Mouse (Mus musculus) embryo, embryonic 11 days (tissue): ENCODE measurements around the gene Kdm4b.

Experiments used
- DNase-seq: peaks from one replicate; pipeline ENCODE4 v3.0.0-alpha.2; 2015

Gene Kdm4b

DNA sequence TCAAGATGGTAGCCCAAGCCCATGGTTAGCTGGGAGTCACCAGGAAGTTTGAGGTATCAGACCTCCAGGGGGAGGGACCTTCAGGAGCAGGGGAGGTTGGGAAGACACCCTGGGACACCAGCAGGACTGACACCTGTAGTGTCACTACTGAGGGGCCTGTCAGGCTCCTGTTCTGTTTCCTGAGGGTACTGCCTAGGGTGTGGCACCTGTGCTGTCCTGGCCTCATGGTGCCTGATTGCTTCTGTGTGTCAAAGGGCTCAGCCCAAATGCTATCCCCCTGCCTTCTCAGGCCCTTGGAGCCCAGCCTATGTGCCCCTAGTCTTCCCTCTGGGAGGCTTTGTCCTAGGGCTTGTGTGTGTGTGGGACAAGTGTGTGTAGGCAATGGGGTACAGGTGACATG lies 22.7 kb downstream of the Kdm4b start:
- no peak for DNase-seq

DNA sequence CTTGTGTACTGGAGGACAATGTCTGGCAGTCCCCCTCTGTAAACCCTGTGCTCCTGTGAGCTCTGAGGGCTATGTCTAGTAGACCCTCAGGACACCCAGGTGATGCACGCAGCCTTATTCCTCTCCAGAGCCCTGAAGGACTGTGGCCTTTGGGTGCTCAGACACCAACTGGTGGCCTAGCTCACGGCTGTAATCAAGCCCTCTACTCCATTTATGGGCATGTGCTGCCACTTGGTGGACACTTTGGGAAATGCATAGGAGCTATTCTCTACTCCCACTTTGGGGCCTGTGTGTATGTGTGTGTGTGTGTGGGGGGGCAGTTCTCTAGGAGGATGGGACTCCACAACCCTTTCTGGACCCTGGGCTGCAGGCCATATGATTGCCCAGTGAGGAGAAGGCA lies 24.8 kb downstream of the Kdm4b start:
- DNase-seq: peak; percentile 77

- peak; percentile 81 for DNase-seq
Measured at GRCm38 (mm10) chr17:56356921-56357885, 31.3 kb downstream of the Kdm4b start.

- no peak for DNase-seq
Measured at GRCm38 (mm10) chr17:56359183-56359725, 33.4 kb downstream of the Kdm4b start.

DNA sequence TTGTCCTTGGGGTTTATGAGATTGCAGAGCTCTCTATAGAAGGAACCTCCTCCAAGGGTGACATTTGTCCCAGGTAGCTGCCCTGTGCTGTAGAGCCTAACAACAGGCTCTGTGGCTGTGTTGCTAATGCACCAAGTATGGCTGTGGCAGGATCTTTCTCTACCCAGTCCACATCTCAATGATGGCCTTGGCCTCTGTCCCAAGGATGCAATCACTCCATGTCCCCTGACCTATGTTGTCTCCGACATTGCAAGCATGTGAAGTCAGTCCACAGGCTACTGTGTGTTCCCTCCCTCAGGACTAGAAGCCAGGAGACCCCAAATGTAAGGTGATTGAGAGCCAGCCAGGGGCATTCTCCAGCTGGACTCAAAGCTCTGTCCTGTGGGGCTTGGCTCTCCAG lies 34.0 kb downstream of the Kdm4b start:
- no peak for DNase-seq

DNA sequence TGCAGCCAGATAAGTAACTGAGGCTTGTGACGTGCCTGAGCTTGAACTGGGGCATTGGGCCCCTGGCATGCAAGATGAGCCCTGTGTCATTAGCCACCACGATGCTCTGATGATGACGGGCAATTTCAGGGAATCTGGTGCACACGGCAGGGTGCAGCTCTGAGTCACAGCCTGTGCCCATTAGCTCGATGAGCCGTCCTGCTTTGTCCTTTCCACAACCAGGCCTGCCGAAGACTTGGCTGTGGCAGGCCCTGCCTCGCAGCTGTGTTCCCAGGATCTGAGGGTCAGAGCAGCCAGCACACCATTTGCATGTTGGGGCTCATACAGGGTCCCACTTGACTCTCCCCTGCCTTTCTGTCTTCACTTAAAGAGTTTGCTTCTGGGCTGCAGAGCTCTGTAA lies 34.6 kb downstream of the Kdm4b start:
- no peak for DNase-seq

DNA sequence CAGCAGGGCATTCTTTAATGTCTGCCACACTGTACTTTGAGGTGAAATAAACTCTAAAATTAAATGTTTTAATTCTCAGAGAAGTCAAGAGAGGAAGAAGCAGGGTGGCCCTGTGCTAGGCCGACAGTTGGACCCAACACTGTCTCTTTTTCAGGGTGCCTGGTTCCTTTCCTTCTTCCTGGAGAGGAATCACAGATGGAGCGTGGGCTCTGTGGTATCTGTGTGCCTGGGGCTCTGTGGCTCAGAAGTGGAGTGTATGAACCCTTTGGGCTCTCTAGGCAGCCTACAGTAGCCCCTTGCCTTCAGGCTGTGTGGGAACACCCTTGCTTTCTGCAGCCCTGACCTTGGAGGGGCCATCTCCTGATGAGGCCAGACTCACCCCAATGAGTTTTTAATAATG lies 35.7 kb downstream of the Kdm4b start:
- no peak for DNase-seq

DNA sequence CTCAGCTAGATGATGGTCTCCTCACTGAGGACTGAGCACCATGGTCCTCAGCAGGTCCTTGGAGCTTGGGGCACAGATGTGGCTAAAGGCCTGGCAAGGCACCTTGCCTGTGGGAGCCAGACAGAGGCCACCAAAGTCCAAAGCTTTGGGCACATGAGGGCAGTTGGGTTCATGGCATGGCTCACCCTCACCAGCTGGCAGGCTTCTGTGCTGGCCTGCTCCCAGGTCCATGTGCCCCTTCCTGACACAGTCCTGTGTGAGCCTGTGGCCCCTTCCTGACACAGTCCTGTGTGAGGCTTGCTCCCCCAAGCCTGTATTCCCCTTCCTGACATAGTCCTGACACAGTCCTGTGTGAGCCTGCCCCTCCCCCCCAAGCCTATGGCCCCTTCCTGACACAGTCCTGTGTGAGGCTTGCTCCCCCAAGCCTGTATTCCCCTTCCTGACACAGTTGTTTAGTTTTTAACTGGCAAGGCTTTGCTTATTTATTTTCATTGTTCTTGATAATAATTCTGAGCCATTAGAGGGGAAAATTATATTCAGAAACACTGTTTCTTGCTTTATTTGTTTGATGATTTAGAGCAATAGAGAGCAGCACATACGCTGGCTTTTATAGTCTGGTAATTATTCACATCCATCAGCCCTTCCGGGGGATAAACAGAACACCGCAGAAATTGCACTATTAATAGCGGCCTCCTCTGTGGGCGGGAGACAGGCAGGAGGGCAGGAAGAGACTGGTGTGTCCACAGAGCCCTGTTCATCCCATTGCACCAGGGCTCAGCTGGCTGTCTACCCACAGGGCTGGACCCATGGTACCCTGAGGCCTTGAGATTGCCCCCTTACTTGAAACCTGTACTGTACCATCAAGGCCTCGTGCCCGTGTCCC lies 40.2 kb downstream of the Kdm4b start:
- no peak for DNase-seq

GRCm38 (mm10) chr17:56368291-56368790 lies 42.5 kb downstream of the Kdm4b start:
- DNase-seq: no peak

- DNase-seq: no peak
Measured at GRCm38 (mm10) chr17:56370090-56370489, 44.2 kb downstream of the Kdm4b start.

DNA sequence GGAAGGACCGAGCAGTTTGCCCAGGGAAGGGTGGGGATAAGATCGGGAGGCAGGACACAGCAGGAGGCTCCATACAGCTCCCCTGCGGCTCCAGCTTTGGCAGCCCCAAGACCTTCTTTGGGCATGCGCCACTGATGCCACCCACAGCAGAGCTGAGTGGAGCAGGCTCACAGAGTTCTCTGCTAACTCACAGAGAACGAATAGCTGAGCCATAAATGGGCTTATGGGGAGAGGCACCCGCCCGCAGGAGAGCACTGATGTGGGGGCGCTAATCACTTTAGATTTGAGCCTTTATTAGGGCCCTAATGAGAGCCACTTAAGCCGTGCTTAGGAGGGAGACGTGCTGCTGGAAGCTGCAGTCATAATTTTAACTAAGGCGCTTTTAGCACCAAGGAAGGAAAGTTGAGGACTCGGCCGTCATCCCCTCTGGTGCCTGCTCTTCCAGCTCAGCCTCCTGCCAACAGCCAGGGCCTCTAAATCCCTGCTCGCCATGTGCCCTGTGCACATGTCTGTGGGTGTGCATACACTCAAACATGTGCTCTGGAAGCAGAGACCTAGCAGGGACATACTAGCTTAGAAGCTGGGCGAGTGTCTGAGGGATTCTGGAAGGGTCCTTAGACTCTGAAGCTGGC lies 45.3 kb downstream of the Kdm4b start:
- no peak for DNase-seq

- no peak for DNase-seq
Measured at GRCm38 (mm10) chr17:56372109-56372508, 46.2 kb downstream of the Kdm4b start.

- no peak for DNase-seq
Measured at GRCm38 (mm10) chr17:56373136-56374034, 47.5 kb downstream of the Kdm4b start.

GRCm38 (mm10) chr17:56374851-56375250 lies 49.0 kb downstream of the Kdm4b start:
- no peak for DNase-seq

DNA sequence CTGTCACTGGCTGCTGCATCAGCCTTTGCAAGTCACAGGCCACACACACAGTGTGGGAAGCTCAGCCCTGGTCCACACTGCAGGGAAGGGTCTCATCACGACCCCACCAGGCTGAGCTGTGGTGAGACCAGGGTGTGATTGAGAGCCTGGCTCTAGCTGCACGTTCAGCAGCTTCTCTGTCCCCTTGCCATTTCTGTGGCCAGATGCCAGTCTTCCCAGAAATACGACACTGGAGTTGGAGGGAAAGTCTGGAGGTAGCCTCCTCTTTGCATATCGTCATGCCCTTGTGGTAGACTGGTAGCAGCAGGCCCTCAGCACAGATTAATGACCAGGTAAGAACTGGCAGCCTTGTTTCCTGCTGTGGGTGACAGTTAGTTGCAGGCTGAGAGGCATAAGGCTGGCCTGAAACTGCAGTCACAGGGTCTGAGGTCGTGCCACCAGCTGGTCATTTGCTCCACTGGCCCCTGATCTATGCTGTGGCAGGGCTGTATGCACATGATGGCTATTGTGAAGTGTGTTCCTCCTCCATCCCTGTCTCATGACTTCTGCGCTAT lies 53.5 kb downstream of the Kdm4b start:
- no peak for DNase-seq

- no peak for DNase-seq
Measured at GRCm38 (mm10) chr17:56380286-56380685, 54.4 kb downstream of the Kdm4b start.

DNA sequence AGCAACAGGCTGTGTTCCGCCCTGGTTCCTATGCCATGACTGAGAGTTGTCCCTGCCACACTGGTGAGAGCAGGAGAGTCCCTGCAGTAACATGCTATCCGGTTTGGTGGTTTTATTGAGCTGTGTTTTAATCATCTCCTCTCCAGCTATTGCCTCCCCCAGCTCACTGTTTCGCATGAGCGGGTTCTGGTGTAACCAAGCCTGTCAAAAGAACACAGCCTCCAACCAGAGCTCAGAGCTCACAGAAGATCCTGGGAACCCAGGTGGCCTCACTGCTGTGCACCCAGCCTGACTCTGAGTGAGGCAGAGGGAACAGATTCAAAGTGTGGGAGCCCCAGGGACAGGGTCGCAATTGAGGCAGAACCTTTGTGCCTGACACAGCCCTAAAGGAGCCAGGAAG lies 55.3 kb downstream of the Kdm4b start:
- no peak for DNase-seq

GRCm38 (mm10) chr17:56382997-56383396 lies 57.1 kb downstream of the Kdm4b start:
- DNase-seq: no peak

DNA sequence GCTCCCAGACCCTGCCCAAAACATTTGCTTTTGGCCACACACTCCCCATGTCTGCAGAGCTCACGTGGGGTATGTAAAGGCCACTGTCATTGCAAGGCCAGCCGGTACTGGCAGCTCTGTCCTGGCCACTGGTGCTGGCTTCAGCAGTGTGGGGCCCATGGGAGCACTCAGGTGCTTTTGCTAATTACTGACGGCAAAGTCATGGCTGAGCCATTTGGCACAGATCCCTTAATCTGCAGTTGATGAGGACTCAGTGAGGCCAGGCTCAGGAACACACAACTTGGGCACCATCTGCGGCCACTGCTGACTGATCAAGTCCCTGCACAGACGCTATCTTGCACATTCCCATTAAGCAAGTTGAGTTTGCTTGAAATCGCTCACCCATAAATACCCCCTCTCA lies 59.0 kb downstream of the Kdm4b start:
- DNase-seq: no peak

DNA sequence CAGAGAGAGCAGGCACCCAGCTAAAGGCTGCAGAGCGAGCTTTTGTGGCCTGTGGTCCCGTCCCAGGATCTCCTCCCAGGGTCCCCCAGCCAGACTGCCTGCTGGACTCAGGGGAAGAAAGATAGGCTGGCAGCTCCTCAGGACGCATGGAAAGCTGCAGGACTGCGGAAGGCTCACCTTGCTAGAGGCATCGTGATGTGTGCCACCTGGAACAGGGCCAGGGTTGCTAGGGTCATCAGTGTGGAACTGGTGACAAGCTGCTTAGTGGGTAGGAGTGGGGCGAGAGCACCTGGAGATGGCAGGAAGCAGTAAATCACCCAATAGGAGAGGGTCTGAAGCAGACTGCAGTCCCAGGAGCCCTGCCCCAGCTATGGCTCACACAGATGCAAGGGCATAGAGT lies 61.8 kb downstream of the Kdm4b start:
- no peak for DNase-seq

GRCm38 (mm10) chr17:56393238-56393637 lies 67.4 kb downstream of the Kdm4b start:
- DNase-seq: no peak
